Mouse (Mus musculus): ENCODE measurements around the gene Emc3.

Gene Emc3

DNA sequence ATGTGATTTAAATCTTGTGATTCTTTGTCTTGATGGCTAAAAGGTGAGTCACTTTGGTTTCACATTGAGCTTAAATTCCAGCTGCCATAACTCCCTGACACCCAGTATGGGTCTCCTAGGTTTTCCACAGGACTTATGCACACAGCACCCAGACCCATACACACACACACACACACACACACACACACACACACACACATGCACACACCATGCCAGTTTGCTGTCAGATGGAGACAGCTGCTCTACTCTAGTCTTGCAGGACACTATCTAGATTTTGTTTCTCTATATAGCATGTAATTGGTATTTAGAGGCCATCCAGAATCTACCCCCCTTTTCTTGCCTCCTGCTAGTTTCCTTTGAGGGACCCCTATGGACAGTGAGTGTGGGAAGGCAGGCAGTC lies 24.3 kb downstream of the Emc3 start:
- no peaks in the 10 kb centered on the region for H3K9me3 ChIP-seq (ENCODE audit: low read length)
- H3K4me1 ChIP-seq (replicated peaks; ENCODE audit: low read depth, low read length): peaks cover 54% of the 10 kb centered on the region
- no peak for TF ChIP-seq POU5F1 (IDR thresholded peaks at IDR 0.05; ENCODE audit: borderline replicate concordance, low read length)
- TF ChIP-seq NANOG (IDR thresholded peaks at IDR 0.05; ENCODE audit: borderline replicate concordance, low read length): no peak
- no peak for TF ChIP-seq CTCF (conservative IDR thresholded peaks at IDR 0.05; ENCODE audit: low read length)
- H3K27me3 ChIP-seq (ENCODE audit: insufficient read depth, low read length): no peaks in the 10 kb centered on the region
- 0 out of 2 replicates have a peak, but pooled peaks cover 5% of the 10 kb centered on the region for H3K36me3 ChIP-seq (ENCODE audit: insufficient read depth, low read length)
- H3K4me3 ChIP-seq (replicated peaks; ENCODE audit: low read length): no peak overlapping the region

DNA sequence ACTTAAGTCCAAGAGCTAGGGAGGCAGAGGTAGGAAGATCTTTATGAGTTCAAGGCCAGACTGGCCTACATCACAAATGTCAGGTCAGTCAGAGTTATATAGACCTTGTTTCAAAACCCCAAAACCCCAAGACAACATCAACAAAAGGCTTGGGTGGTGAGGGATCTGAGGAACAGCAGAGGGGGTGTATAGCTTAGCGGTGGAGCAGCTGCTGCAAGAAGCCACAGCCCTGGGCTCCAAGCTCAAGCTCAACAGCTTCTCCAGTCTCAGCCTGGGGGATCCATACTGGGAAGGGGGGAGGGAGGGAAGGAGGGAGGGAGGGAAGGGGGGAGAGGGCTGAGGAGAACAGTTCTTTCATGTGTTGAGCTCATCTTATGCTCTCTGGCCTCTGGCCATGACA lies 25.8 kb downstream of the Emc3 start:
- H3K4me1 ChIP-seq (replicated peaks; ENCODE audit: low read depth, low read length): peaks cover 66% of the 10 kb centered on the region
- no peak for TF ChIP-seq NANOG (IDR thresholded peaks at IDR 0.05; ENCODE audit: borderline replicate concordance, low read length)
- no peak for TF ChIP-seq CTCF (conservative IDR thresholded peaks at IDR 0.05; ENCODE audit: low read length)
- no peak for TF ChIP-seq POU5F1 (IDR thresholded peaks at IDR 0.05; ENCODE audit: borderline replicate concordance, low read length)
- H3K4me3 ChIP-seq (replicated peaks; ENCODE audit: low read length): no peak overlapping the region
- no peaks in the 10 kb centered on the region for H3K9me3 ChIP-seq (ENCODE audit: low read length)
- H3K36me3 ChIP-seq (ENCODE audit: insufficient read depth, low read length): no peaks in the 10 kb centered on the region
- peaks cover 11% of the 10 kb centered on the region for H3K27me3 ChIP-seq (ENCODE audit: insufficient read depth, low read length)

DNA sequence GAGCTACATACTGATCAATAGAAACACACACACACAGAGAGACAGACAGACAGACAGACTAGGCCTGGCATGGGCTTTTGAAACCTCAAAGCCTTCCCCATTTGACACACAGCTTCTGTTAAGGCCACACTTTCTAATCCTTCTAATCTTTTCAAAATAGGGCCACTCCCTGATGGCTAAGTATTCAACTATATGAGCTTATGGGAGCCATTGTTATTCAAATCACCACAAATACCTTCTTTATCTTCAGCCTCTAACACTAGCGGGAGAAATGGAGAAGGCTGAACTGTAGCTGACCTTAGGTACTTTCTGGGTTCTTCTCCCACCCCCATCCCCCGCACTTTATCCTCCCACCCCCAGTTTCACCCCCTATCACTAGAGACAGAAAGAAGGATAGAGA lies 28.7 kb downstream of the Emc3 start:
- Histone ChIP-seq H3K27me3 (ENCODE audit: insufficient read depth, low read length) (peaks cover 24% of the 10 kb centered on the region), H3K36me3 (ENCODE audit: insufficient read depth, low read length) (no peaks in the 10 kb centered on the region), H3K9me3 (ENCODE audit: low read length) (no peaks in the 10 kb centered on the region), H3K4me1 (replicated peaks; ENCODE audit: low read depth, low read length) (peaks cover 60% of the 10 kb centered on the region), H3K4me3 (replicated peaks; ENCODE audit: low read length) (no peak overlapping the region)
- no peak for TF ChIP-seq POU5F1 (IDR thresholded peaks at IDR 0.05; ENCODE audit: borderline replicate concordance, low read length)
- peak; percentile 64; the same call in 1 of the 2 replicates for TF ChIP-seq NANOG (IDR thresholded peaks at IDR 0.05; ENCODE audit: borderline replicate concordance, low read length)

DNA sequence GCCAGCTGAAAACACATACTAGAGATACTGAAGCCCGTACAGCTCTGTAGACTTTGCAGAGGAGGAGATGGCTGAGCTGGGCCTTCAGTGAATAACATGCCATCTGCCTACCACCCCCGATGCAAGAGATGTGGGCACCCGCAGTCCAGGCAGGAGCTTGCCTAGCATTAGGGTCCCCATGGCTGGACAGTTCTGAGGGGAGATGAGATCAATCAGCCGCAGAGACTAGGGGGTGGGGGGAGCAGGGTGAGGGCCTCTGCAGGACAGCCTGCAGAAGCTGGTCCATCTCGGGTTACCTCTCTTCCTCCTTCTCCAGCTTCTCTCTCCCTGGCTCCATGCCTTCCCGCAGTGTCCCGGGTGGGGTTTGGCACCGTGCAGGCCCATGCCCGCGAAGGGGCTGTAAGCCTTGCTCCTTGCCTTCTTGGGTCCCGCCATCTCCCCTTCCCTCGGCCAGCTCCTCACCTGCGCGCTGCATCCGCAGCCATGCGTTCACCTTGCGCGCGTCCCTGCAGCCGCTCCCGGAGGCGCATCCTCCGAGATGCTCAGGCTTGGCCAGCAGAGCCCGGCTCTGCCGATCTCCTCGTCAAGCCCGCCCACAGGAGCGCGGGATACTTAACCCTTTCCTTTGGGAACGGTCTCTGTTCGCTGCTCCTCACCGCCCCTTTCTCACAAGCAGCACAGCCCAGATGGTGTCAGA lies 29.9 kb downstream of the Emc3 start, which contains the start of gene Prrt3:
TSS of gene Prrt3 (minus strand) at position 544 of the 697 bp plus-strand sequence.
- no peaks in the 10 kb centered on the region for H3K9me3 ChIP-seq (ENCODE audit: low read length)
- H3K27me3 ChIP-seq (ENCODE audit: insufficient read depth, low read length): peaks cover 33% of the 10 kb centered on the region
- H3K36me3 ChIP-seq (ENCODE audit: insufficient read depth, low read length): peaks cover 10% of the 10 kb centered on the region
- peak within 1 kb of the TSS; percentile 83 for H3K4me3 ChIP-seq (replicated peaks; ENCODE audit: low read length)
- no peak for TF ChIP-seq NANOG (IDR thresholded peaks at IDR 0.05; ENCODE audit: borderline replicate concordance, low read length)
- TF ChIP-seq POU5F1 (IDR thresholded peaks at IDR 0.05; ENCODE audit: borderline replicate concordance, low read length): no peak
- TF ChIP-seq CTCF (conservative IDR thresholded peaks at IDR 0.05; ENCODE audit: low read length): no peak
- H3K4me1 ChIP-seq (replicated peaks; ENCODE audit: low read depth, low read length): peaks cover 62% of the 10 kb centered on the region

DNA sequence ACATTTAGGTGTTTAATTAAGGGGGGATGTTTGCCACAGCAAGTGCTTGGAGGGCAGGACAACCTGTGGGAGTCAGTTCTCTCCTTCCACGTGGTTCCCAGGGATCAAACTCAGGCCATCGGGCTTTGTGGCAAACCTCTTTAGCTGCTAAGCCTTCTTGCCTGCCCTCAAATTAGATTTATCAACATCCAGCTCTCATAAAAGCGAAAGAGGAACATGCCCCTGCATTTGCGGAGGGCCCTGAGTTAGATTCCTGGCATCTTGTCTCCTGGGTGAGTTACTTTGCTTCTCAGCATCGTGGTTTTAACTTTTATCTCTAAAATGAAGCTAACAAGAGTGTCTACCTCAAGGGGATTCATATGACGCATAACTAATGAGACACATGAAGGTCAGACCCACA lies 32.1 kb downstream of the Emc3 start:
- Histone ChIP-seq H3K4me1 (replicated peaks; ENCODE audit: low read depth, low read length) (peaks cover 59% of the 10 kb centered on the region), H3K9me3 (ENCODE audit: low read length) (no peaks in the 10 kb centered on the region), H3K36me3 (ENCODE audit: insufficient read depth, low read length) (peaks cover 10% of the 10 kb centered on the region), H3K27me3 (ENCODE audit: insufficient read depth, low read length) (peaks cover 49% of the 10 kb centered on the region), H3K4me3 (replicated peaks; ENCODE audit: low read length) (no peak overlapping the region)
- no peak for TF ChIP-seq POU5F1 (IDR thresholded peaks at IDR 0.05; ENCODE audit: borderline replicate concordance, low read length)
- TF ChIP-seq CTCF (conservative IDR thresholded peaks at IDR 0.05; ENCODE audit: low read length): no peak
- TF ChIP-seq NANOG (IDR thresholded peaks at IDR 0.05; ENCODE audit: borderline replicate concordance, low read length): no peak

DNA sequence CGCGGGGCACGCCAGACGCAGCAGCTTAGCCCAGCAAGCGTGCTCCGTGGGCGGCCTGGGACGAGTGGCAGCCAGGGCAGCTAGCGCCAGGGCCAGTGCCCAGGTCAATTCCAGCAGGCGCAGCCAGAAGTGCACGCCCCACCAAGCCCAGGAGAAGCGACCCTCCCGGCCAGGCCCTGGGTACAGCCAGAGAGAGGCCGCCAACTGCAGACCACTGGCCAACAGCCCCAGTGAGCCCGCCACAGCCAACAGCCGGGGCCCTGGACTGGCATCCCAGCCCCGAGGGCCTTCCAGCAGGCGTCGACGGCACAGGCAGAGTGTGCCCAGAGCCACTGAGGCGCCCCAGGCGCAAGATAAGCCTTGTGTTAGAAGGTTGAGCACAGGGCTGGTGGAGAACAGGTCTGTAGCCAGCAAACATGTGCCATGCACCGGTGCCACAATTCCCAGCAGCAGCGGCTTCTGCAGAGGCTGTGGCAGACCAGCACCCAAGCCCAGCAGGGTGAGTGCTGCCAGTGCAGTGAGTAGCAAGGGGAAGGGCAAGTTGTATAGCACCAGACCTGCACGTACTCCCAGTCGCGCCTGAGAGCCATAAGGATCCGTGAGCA lies 36.3 kb downstream of the Emc3 start:
- TF ChIP-seq CTCF (conservative IDR thresholded peaks at IDR 0.05; ENCODE audit: low read length) (no peak), NANOG (IDR thresholded peaks at IDR 0.05; ENCODE audit: borderline replicate concordance, low read length) (no peak), POU5F1 (IDR thresholded peaks at IDR 0.05; ENCODE audit: borderline replicate concordance, low read length) (no peak; the same call in 1 of the 2 replicates)
- Histone ChIP-seq H3K36me3 (ENCODE audit: insufficient read depth, low read length) (peaks cover 27% of the 10 kb centered on the region), H3K9me3 (ENCODE audit: low read length) (no peaks in the 10 kb centered on the region), H3K27me3 (ENCODE audit: insufficient read depth, low read length) (peaks cover 33% of the 10 kb centered on the region), H3K4me3 (replicated peaks; ENCODE audit: low read length) (peak overlapping the region; percentile 81), H3K4me1 (replicated peaks; ENCODE audit: low read depth, low read length) (peaks cover 61% of the 10 kb centered on the region)

DNA sequence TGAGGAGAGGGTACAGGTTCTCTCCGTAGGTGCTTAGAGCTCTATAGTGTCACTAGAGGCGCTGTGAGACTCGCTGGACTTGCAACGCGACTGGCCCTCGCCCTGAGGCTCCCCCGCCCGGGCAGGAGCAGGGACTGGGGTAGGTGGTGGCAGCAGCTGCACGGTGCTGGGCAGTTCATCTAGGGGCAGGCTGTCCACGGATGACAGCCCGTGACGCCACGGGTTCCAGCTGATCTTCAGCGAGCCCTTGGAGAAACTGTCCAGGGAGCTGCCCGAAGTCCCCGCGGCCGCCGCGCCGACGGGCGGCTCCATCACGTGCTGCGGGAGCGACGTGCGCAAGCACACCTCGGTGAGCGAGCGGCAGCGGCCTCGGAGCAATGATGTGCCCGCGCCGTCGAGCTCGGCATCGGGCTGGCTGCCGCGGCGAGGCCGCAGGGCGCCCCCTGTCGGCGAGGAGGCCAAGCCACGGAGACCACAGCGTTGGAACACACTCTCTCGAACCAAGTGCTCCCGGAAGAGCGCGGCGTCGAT lies 37.1 kb downstream of the Emc3 start:
- Histone ChIP-seq H3K27me3 (ENCODE audit: insufficient read depth, low read length) (peaks cover 28% of the 10 kb centered on the region), H3K4me1 (replicated peaks; ENCODE audit: low read depth, low read length) (peaks cover 70% of the 10 kb centered on the region)

DNA sequence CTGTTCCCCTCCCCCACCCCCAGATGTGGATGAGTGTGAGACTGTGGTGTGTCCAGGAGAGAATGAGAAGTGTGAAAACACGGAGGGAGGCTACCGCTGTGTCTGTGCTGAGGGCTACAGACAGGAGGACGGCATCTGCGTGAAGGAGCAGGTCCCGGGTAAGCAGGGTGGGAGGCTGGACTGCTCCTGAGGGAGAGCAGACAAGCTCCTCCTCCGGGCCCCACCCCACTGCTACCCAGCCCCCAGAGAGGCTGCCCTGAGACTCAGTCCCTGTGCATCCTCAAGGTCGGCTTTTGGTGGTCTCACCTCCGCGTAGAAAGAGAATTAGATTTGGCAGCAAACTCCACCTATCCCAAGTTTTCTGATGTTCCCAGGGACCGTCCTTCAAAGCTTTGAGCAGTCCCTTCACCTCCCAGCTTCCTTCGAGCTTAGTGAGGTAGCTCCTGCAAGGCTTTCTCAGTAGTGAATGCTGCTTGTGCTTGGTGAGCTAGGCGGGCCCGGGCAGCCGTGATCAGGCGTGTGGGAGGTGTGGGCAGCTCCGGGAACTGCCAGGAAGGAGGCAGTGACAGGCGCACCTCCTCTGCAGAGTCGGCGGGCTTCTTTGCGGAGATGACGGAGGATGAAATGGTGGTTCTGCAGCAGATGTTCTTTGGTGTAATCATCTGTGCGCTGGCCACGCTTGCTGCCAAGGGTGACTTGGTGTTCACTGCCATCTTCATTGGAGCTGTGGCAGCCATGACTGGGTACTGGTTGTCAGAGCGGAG lies 39.2 kb downstream of the Emc3 start:
- peaks cover 40% of the 10 kb centered on the region for H3K36me3 ChIP-seq (ENCODE audit: insufficient read depth, low read length)
- no peaks in the 10 kb centered on the region for H3K9me3 ChIP-seq (ENCODE audit: low read length)
- H3K27me3 ChIP-seq (ENCODE audit: insufficient read depth, low read length): peaks cover 23% of the 10 kb centered on the region
- peaks cover 83% of the 10 kb centered on the region for H3K4me1 ChIP-seq (replicated peaks; ENCODE audit: low read depth, low read length)
- TF ChIP-seq POU5F1 (IDR thresholded peaks at IDR 0.05; ENCODE audit: borderline replicate concordance, low read length): no peak
- no peak for TF ChIP-seq NANOG (IDR thresholded peaks at IDR 0.05; ENCODE audit: borderline replicate concordance, low read length)
- no peak for TF ChIP-seq CTCF (conservative IDR thresholded peaks at IDR 0.05; ENCODE audit: low read length)
- H3K4me3 ChIP-seq (replicated peaks; ENCODE audit: low read length): peak overlapping the region; percentile 81

More for the DNA sequence above, 37.1 kb downstream of the Emc3 start:
- no peaks in the 10 kb centered on the region for H3K9me3 ChIP-seq (ENCODE audit: low read length)
- peak overlapping the region; percentile 81 for H3K4me3 ChIP-seq (replicated peaks; ENCODE audit: low read length)
- TF ChIP-seq NANOG (IDR thresholded peaks at IDR 0.05; ENCODE audit: borderline replicate concordance, low read length): no peak
- TF ChIP-seq POU5F1 (IDR thresholded peaks at IDR 0.05; ENCODE audit: borderline replicate concordance, low read length): no peak
- peak; percentile 12; the same call in 1 of the 2 replicates for TF ChIP-seq CTCF (conservative IDR thresholded peaks at IDR 0.05; ENCODE audit: low read length)
- peaks cover 36% of the 10 kb centered on the region for H3K36me3 ChIP-seq (ENCODE audit: insufficient read depth, low read length)

Data from E14TG2a.4 (cell line).